Mouse (Mus musculus) hindbrain, embryonic 11.5 days (tissue): ENCODE measurements at regions not wholly inside any gene's neighbourhood (a gene's known extent, or its start where the extent isn't known, plus 50 kb on each side); places are given as distances from the start of the nearest gene placed in this dataset.

Experiments
- ATAC-seq: fragments of 200-750 bp; cut with Nextera tagmentation; 2 replicates; pipeline ENCODE4 v1.8.0; 2017; ENCODE audit warnings: mild to moderate bottlenecking, moderate TSS enrichment, moderate library complexity; ENCODE audit not compliant: low FRiP score
- DNase-seq: peaks from one replicate; pipeline ENCODE4 v3.0.0-alpha.2; 2015; ENCODE audit warnings: low spot score
- H3K27ac ChIP-seq: fragments of 300-500 bp; sonication (generic); 2 replicates; pipeline ENCODE4 v1.5.1; 2014; ENCODE audit warnings: mild to moderate bottlenecking, low read depth, low read length
- H3K27me3 ChIP-seq: fragments of 300-500 bp; sonication (generic); 2 replicates; pipeline ENCODE4 v1.6.1; 2014; ENCODE audit warnings: mild to moderate bottlenecking, low read length, moderate library complexity, mixed read lengths; ENCODE audit not compliant: control insufficient read depth, insufficient read depth
- H3K36me3 ChIP-seq: fragments of 300-500 bp; sonication (generic); 2 replicates; pipeline ENCODE4 v1.6.1; 2014; ENCODE audit warnings: mild to moderate bottlenecking, low read length, moderate library complexity, mixed read lengths; ENCODE audit not compliant: control insufficient read depth, insufficient read depth
- H3K4me1 ChIP-seq: fragments of 300-500 bp; sonication (generic); replicated peaks from 2 replicates; pipeline ENCODE4 v1.6.1; 2014; ENCODE audit warnings: low read length, mixed read lengths; ENCODE audit not compliant: control insufficient read depth, insufficient read depth
- H3K4me2 ChIP-seq: fragments of 300-500 bp; sonication (generic); replicated peaks from 2 replicates; pipeline ENCODE4 v1.6.1; 2014; ENCODE audit warnings: mild to moderate bottlenecking, low read depth, low read length
- H3K4me3 ChIP-seq: fragments of 300-500 bp; sonication (generic); 2 replicates; pipeline ENCODE4 v1.5.1; 2014; ENCODE audit warnings: low read depth, low read length
- H3K9ac ChIP-seq: fragments of 300-500 bp; sonication (generic); 2 replicates; pipeline ENCODE4 v1.6.1; 2014; ENCODE audit warnings: low read depth, low read length
- H3K9me3 ChIP-seq: fragments of 300-500 bp; sonication (generic); 2 replicates; pipeline ENCODE4 v1.6.1; 2016; ENCODE audit warnings: low read length; ENCODE audit not compliant: control insufficient read depth
- WGBS: fragments of 180-500 bp; shearing (Covaris S2); extraction: QIAGEN DNeasy Blood & Tissue Kit; methylation state at CpG from one replicate; pipeline ENCODE4 v1.1.7; 2014; 5-methylcytosine and 5-hydroxymethylcytosine counted together

DNA sequence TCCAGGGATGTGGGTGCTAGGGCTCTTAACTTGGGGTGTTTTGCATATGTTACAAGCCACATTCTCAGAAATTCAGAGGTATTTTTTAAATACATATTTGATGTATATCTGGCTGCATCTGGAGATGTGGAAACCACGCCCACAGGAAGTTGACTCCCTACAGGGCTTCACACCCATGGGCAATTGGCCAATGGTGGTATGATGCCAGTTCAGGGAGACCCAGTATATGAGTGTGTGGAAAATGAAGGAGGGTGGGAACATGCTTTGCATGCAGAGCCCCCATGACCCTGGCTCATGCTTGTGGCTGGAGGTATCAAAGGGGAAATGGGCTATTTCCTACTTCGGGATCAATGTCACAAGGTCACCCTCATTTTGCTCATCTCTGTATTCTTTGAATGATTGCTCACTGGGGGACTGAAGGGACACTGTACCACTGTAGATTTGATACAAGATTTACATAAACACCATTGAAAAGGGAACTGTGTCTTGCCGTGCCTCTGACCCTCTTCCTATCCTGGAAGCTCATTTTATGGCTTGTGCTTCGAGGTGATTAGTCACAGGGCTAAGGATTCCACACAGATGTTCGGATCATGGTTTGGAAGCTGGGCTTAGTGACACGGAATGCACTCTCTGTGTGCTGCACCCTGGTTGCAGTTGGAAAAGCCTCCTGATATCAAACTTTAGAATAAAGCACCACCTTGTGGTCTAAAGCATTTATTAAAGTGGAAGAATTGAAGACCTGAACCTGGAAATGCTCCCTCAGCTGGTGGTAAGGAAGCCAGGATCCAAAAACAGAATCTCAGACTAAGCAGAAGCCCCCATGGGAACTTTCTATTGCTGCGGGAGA lies 56.8 kb upstream of the Edn1 start:
- H3K4me3 ChIP-seq, result no peak overlapping the region
- H3K9me3 ChIP-seq, result no peaks in the 10 kb centered on the region
- ATAC-seq (no peak), DNase-seq (peak; percentile 20)
- H3K27me3 ChIP-seq, result no peaks in the 10 kb centered on the region
- 61% methylated on average over 7 of the region's 7 CpGs for WGBS
- H3K4me1 ChIP-seq, result no peaks in the 10 kb centered on the region
- no peak overlapping the region for H3K4me2 ChIP-seq
- no peak overlapping the region for H3K27ac ChIP-seq
- no peaks in the 10 kb centered on the region for H3K36me3 ChIP-seq
- no peak overlapping the region for H3K9ac ChIP-seq

DNA sequence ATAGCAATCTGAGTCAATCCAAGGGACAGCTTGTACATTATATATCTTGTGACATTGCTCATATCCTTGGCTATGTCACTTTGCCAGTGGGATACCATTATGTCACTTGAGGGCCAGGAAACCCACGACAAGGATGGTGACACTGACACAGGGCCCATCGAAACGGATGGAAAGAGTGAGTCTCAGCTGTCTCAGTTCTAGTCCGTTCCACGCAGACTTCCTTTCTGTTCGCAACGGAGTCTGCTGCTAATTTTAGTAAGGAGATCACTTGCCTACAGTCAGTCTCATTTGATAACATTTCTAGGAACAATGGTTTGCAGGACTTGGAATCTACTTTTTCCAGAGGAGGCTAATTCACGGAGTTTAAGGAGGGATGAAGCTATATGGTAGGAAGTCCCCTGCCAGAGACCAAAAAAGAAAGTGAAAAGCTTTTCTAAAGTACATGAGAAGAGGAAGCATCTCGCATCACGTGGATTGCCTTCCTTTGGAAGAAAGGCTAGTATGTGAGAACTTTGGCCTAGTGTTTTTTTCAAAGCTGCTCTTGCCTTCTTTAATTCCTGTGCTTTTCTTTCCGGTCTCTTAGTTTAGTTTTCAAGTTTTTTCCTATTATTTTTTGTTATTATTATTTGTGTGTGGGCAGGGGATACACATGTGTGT lies 55.4 kb upstream of the Edn1 start:
- no peaks in the 10 kb centered on the region for H3K4me1 ChIP-seq
- ATAC-seq (no peak), DNase-seq (no peak)
- H3K9me3 ChIP-seq, result no peaks in the 10 kb centered on the region
- H3K4me3 ChIP-seq, result no peak overlapping the region
- H3K27ac ChIP-seq, result no peak overlapping the region
- H3K27me3 ChIP-seq, result no peaks in the 10 kb centered on the region
- WGBS, result 91% methylated on average over 11 of the region's 11 CpGs
- no peaks in the 10 kb centered on the region for H3K36me3 ChIP-seq
- no peak overlapping the region for H3K4me2 ChIP-seq
- H3K9ac ChIP-seq, result no peak overlapping the region
